Mouse (Mus musculus) thymus, postnatal 14 days (tissue): ENCODE measurements around the gene Mrpl41.
A peak's percentile ranks its signal among the peaks of the same experiment; 100 is the strongest.

Source experiments
- DNase-seq: peaks from one replicate; pipeline ENCODE4 v3.0.0; 2021

Gene Mrpl41

GRCm38 (mm10) chr2:24935057-24935796 lies 39.7 kb downstream of the Mrpl41 start, which contains the start of gene Arrdc1:
Arrdc1 (minus strand) TSS chr2:24935252.
- DNase-seq, result peak; percentile 95

DNA sequence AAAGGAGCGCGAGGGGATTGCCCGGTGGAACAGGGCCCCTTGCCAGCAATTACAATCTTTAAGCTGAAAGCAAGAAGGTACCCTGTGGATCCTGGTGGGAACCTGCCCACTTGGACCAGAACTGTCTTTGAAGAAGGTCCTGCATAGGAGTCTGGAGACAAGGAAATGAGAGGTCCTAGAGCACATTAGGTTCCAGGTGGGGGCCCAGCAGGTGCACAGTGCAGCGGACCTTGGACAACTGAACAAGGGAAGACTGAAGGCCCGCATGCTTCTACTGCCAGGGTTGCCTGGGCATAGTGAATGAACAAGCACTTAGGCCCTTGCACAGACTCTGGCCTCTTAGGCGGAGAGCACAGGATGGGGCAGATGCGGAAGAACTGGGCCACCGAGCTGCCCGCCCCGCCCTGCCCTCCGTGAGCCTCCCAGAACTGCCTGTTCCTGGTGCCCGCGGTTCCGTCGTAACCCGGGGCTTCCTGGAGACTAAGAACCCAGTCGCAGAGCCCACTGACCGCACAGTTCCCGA lies 40.4 kb downstream of the Mrpl41 start:
- no peak for DNase-seq

DNA sequence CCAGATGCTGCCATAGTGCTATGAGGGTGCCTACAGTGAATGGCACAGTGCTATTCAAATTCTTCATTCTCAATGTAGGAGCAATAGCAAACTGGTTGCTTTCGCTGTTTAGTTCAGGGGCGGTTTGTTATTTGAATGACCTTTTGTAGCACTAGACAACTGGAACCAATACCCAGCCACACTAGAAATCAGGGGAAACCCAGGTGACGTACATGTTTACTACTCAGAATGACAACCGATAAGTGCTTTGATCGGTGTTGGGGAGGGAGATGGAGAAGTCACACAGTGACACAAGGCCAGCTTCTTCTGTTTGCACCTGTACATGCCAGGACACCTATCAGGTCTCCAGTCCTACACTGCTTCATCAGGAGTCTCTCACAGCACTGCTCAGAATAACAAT lies 45.3 kb downstream of the Mrpl41 start:
- DNase-seq, result no peak

DNA sequence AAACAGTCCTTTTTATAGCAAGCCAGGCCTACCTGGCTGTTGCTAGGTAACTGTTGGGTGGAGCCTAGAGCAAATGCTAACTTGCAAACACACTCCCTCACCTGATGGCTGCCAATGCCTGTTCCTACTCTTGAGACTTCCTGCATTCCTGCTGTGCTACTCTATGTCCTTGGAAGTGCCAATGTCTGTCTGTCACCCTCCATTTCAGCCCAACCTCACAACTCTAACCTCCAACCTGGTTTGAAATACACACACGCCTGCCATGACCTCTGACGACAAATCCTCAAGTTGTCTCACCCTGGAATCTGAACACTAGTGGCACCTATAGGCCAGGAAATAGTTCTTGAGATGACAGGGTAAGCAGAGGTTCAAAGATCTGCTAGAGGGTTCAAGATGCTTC lies 45.8 kb downstream of the Mrpl41 start:
- no peak for DNase-seq

- no peak for DNase-seq
Measured at GRCm38 (mm10) chr2:24927810-24928479, 47.0 kb downstream of the Mrpl41 start.

- no peak for DNase-seq
Measured at GRCm38 (mm10) chr2:24926965-24927358, 47.9 kb downstream of the Mrpl41 start.

DNA sequence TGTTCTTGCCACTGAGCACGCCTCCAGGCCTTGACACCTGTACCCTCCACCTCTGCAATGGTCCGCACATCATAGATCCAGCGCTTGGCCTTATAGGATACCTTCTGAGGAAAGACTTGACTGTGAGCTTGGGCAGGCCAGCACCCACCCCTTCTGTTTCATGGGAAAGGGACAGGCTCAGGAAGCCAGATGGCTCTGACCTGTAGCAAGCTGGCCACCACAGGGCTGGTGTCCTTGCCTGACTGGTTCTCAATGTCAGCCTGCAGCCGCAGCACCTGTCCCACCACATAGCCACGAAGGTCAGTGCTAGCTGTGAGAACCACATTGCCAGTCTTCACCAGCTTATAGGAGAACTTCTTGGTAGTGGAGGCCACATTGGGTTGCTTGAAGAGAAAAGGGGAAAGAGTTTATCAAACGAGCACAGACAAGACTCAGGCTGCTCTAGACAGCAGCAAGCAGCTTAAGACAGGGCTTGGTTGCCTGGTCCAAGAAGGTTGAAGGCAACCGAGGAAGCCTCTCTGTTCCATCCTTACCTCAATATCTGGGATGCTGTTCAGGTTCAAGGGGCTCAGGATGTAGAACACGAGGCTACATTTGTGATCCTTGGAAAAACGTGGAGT lies 48.4 kb downstream of the Mrpl41 start:
- no peak for DNase-seq

DNA sequence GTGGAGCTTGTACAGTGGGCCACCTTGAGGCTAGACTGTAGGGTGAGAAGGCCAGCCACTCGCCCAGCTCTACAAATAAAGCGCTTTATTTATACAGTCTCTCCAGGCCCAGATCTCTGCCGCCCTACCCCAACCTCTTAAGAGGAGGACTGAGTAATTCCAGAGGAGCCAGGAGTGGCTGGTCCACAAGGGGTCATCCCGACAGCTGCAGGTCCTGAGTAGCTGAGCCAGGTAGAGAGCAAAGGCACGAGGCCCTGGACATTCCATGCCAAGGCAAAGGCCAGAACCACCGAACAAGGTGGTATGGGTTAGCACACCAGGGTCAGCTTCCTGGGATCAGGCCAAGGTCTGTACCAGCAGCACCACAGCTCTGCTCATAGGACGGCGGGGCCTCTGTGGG lies 49.6 kb downstream of the Mrpl41 start:
- DNase-seq, result no peak
